Mouse (Mus musculus) splenic B cell, adult 2 months (primary cell): ENCODE measurements around the gene Atf6.
A peak's percentile ranks its signal among the peaks of the same experiment; 100 is the strongest.

Source experiments
- DNase-seq: peaks from one replicate; pipeline ENCODE4 v3.0.0-alpha.2; 2011; ENCODE audit warnings: low read depth, low spot score
- H3K27me3 ChIP-seq: 2 replicates; pipeline ENCODE4 v1.6.1; 2012; ENCODE audit warnings: mild to moderate bottlenecking, low read length, moderate library complexity, mixed read lengths; ENCODE audit not compliant: control insufficient read depth, poor library complexity, insufficient read depth, severe bottlenecking
- H3K36me3 ChIP-seq: 2 replicates; pipeline ENCODE4 v1.6.1; 2012; ENCODE audit warnings: mild to moderate bottlenecking, low read length, moderate library complexity, mixed read lengths; ENCODE audit not compliant: control insufficient read depth, poor library complexity, insufficient read depth, severe bottlenecking

Gene Atf6

DNA sequence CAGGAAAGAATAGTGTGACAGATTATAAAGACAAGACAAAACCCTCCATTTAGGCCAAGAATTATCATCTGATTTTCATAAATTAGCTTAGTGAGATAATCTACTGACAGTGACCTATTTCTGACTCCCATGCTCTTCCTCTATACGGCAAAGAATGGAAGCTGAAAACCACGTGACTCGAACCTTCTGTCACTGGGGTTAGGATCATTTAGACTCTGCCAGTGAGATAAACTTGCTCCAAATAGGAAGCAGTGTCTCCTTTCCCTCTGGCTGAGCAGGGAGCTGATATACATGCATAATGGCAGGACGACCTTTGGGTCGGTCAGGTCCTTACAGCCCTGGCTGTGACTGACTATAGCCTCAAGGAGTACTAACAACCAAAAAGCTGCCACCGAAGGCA, 76.0 kb downstream of the Atf6 start:
- H3K27me3 ChIP-seq, result no peaks in the 10 kb centered on the region
- peaks cover 17% of the 10 kb centered on the region; the same call in 1 of the 2 replicates for H3K36me3 ChIP-seq
- no peak for DNase-seq

GRCm38 (mm10) chr1:170791001-170791400, 76.6 kb downstream of the Atf6 start:
- peaks cover 19% of the 10 kb centered on the region; the same call in 1 of the 2 replicates for H3K36me3 ChIP-seq
- H3K27me3 ChIP-seq, result no peaks in the 10 kb centered on the region
- DNase-seq, result no peak

DNA sequence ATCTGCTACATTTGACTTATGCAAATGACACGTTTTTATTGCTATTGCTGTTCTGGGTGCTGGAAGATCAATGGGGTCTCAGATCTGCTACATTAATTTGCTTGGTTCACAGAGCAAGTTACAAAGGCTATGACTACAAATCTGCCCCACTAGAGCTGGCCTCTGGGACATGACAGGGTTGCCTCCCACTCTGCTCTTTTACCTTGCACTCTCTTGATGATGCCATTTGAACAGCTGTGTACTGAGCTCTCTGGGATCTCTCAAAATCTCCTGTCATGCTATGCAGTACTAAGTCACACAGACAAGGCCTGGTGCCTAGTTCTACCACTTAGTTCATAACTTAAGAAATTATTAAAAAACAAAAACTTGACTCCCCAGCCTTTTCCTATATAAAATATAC, 79.9 kb downstream of the Atf6 start:
- peaks cover 15% of the 10 kb centered on the region; the same call in 1 of the 2 replicates for H3K36me3 ChIP-seq
- H3K27me3 ChIP-seq, result no peaks in the 10 kb centered on the region
- no peak for DNase-seq

DNA sequence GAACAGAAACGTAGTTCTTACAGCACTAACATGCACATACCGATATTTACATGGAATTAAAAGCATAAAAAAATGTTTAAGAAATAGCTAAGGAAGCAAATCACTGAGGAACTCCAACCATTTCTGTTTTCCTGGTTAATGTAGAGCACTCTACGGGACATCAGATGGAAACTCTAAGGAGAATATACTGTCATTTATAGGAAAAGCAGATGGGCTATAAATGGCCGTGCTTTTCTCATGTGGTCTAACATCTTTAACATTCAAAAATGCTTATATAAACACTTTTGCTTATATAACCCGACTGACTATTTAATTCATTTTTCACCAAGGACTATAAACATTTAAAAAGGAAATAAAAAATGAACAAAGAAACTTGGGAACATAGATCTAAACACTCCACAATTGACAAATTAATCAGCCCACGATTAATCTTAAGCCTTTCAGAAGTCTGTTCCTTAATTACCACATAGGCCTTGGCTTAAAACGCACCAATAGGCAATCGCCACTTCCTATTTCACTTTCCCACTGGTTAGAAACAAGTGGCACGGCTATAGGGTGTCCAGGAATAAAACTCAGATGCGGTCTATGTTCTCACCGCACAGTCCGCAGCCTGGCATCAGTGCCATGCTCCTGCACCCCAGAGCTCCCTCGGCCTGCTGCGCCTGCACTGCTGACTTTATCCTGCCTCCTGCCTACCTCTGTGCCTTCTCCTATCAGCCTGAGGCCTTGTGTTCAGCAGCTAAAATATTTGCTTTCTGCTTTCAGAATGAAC, 80.8 kb downstream of the Atf6 start:
- H3K36me3 ChIP-seq, result peaks cover 13% of the 10 kb centered on the region; the same call in 1 of the 2 replicates
- no peaks in the 10 kb centered on the region for H3K27me3 ChIP-seq
- no peak for DNase-seq

GRCm38 (mm10) chr1:170777688-170778087, 89.9 kb downstream of the Atf6 start:
- H3K27me3 ChIP-seq, result no peaks in the 10 kb centered on the region
- peak; percentile 41 for DNase-seq
- H3K36me3 ChIP-seq, result peaks cover 4% of the 10 kb centered on the region; the same call in 1 of the 2 replicates

DNA sequence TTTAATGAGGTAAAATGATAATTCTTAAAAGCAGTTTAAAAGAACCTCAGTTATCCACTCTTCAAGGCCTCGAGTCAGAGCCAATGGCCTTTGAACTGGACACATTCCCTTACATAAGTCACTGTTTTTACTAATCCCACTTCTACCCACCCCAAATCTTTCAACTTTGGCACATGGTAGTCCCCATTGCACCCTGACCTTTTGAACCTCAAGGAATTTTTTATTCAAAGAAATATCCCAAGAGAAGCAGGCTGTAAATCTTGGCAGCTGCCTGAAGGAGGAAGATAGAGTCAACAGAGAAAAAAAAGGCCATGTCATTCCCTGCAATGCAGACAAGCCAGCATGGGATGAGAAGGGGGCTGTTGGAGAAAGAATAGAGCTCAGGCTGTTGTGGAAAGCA, 93.1 kb downstream of the Atf6 start:
- no peak for DNase-seq
- peaks cover 2% of the 10 kb centered on the region; the same call in 1 of the 2 replicates for H3K36me3 ChIP-seq
- H3K27me3 ChIP-seq, result no peaks in the 10 kb centered on the region

- Histone ChIP-seq H3K27me3 (no peaks in the 10 kb centered on the region), H3K36me3 (peaks cover 2% of the 10 kb centered on the region; the same call in 1 of the 2 replicates)
- DNase-seq, result no peak
Measured at GRCm38 (mm10) chr1:170773506-170773905, 94.1 kb downstream of the Atf6 start.

GRCm38 (mm10) chr1:170771437-170772003, 96.1 kb downstream of the Atf6 start:
- H3K36me3 ChIP-seq, result peaks cover 5% of the 10 kb centered on the region
- no peak for DNase-seq

DNA sequence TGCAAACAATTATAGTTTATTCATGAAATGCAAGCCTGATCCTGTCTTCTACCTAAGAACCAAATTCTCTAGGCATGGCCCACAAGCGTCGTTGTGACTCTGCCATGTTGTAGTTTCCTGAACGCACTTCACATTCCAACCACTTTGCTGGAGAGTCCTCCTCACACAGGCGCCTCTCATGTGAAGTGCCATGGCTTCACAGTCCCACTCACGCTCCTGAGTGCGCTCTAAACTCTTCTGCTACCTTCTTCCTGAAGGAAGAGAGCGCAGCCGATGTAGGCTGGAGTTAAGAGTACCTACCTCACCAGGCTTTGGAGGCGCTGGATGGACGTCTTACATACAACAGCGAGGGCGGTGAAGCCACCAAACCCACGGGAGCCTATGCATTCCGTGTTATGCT, 96.9 kb downstream of the Atf6 start:
- H3K27me3 ChIP-seq, result no peaks in the 10 kb centered on the region
- no peak for DNase-seq

More at GRCm38 (mm10) chr1:170771437-170772003, 96.1 kb downstream of the Atf6 start:
- H3K27me3 ChIP-seq, result no peaks in the 10 kb centered on the region

GRCm38 (mm10) chr1:170766997-170767396, 100.6 kb downstream of the Atf6 start:
- Histone ChIP-seq H3K36me3 (peaks cover 3% of the 10 kb centered on the region; the same call in 1 of the 2 replicates), H3K27me3 (no peaks in the 10 kb centered on the region)
- DNase-seq, result no peak

More for the DNA sequence above, 96.9 kb downstream of the Atf6 start:
- H3K36me3 ChIP-seq, result peaks cover 5% of the 10 kb centered on the region

- no peaks in the 10 kb centered on the region for H3K27me3 ChIP-seq
- no peak for DNase-seq
- H3K36me3 ChIP-seq, result peaks cover 3% of the 10 kb centered on the region; the same call in 1 of the 2 replicates
Measured at GRCm38 (mm10) chr1:170764798-170765197, 102.8 kb downstream of the Atf6 start.

- no peaks in the 10 kb centered on the region for H3K36me3 ChIP-seq
- no peaks in the 10 kb centered on the region for H3K27me3 ChIP-seq
- DNase-seq, result no peak
Measured at GRCm38 (mm10) chr1:170761634-170762033, 105.9 kb downstream of the Atf6 start.

DNA sequence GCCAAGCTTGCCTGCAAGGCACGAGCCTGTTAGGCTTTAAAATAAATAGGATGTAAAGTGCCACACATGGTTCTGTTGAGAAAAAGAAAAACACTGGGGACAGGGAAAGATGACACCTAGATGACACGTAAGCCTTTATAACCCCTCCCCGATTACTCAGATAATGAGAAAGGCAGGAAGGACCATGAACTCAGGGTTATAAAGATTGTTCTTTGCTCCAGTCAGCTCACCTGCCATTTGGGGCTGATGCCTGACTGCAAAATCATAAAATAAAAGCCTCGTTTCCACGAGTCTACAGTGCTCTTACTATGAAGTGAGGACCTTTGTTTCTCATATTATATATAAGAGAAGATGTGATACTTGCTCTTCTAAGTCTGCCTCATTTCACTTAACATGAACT, 114.0 kb downstream of the Atf6 start:
- Histone ChIP-seq H3K27me3 (no peaks in the 10 kb centered on the region), H3K36me3 (no peaks in the 10 kb centered on the region)
- DNase-seq, result no peak

DNA sequence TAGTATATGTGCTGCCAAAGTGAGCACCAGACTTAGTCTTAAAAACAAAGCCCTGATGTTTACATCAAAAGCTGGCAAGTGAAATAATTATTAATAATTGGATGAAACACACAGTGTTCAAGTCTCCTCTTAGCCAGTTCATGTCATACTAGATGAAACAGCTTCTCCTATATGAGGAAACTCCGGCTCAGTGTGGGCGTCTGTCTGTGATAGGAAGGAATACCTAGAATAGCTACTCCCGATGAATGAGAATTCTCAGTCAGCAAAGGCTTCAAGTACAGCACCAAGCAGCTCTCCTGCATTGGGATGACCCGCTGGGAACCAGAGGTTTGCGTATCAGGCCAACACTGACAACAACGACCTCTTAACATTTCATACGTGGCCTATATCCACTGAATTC, 115.8 kb downstream of the Atf6 start:
- H3K27me3 ChIP-seq, result no peaks in the 10 kb centered on the region
- DNase-seq, result no peak

DNA sequence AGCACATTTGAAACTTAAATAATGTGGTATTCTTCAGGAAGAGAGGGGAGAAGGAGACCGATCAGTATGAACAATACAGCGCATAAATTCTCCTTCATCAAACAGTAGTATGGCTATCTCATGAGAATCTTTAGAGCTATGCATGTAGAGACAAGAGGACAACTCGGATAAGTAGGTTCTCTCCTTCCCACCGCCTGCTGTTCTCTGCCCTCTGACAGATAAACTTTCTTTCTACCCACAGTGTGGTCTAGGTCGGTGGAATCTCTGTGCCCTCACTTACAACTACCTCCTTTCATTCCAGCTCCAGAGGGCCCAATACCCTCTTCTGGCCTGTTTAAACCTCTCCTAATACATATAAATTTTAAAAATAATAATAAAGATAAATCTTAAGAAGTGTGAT, 121.0 kb downstream of the Atf6 start:
- no peaks in the 10 kb centered on the region for H3K27me3 ChIP-seq
- H3K36me3 ChIP-seq, result 0 out of 2 replicates have a peak, but pooled peaks cover 2% of the 10 kb centered on the region
- no peak for DNase-seq

More for the DNA sequence above, 115.8 kb downstream of the Atf6 start:
- H3K36me3 ChIP-seq, result no peaks in the 10 kb centered on the region
